Mouse (Mus musculus) left cerebral cortex, postnatal 4 days (tissue): Measurements from ENCODE around the gene Kndc1. TPM values are rescaled to one million over a fixed set of nuclear protein-coding genes. Genes with fewer than 3 reads are reported as not detected.

Source experiments
- DNase-seq: peaks from one replicate; pipeline ENCODE4 v3.0.0-alpha.2; 2022
- intact Hi-C: fragments of 180-260 bp; cut with DNase I; formaldehyde crosslinking; loops from one replicate; pipeline ENCODE4 v1.15.1; 2025
- total RNA-seq, 2 experiments: library from RNA; stranded (reverse); gene quantifications; 2 replicates each; pipeline ENCODE4 v1.2.3; 2021

The Kndc1 gene
- total RNA-seq, 2 experiments from 2014 or later: 36.2 to 45.3 TPM

GRCm38 (mm10) chr7:139949893-139950282, 55.4 kb downstream of the Kndc1 start:
- peak; percentile 28 for DNase-seq
- intact Hi-C loops: no loop called here

- DNase-seq: no peak
- intact Hi-C loops: no loop called here
Observed at GRCm38 (mm10) chr7:139950283-139950971, 55.9 kb downstream of the Kndc1 start.

- DNase-seq: no peak
- intact Hi-C loops: no loop called here
Observed at GRCm38 (mm10) chr7:139951079-139951478, 56.6 kb downstream of the Kndc1 start.

GRCm38 (mm10) chr7:139951991-139952633, 57.6 kb downstream of the Kndc1 start:
- DNase-seq: no peak
- intact Hi-C loops: no loop called here

GRCm38 (mm10) chr7:139955505-139955904, 61.0 kb downstream of the Kndc1 start:
- intact Hi-C loops: no loop called here
- DNase-seq: no peak

- no peak for DNase-seq
- intact Hi-C loops: no loop called here
Observed at GRCm38 (mm10) chr7:139956658-139957057, 62.2 kb downstream of the Kndc1 start.

- intact Hi-C loops: no loop called here
- no peak for DNase-seq
Observed at GRCm38 (mm10) chr7:139957437-139957836, 62.9 kb downstream of the Kndc1 start.

- DNase-seq: peak; percentile 40
- intact Hi-C loops: no loop called here
Observed at GRCm38 (mm10) chr7:139957958-139958357, 63.5 kb downstream of the Kndc1 start.

- intact Hi-C loops: no loop called here
- DNase-seq: no peak
Observed at GRCm38 (mm10) chr7:139961141-139961540, 66.6 kb downstream of the Kndc1 start.

- no peak for DNase-seq
- intact Hi-C loops: no loop called here
Observed at GRCm38 (mm10) chr7:139963814-139964213, 69.3 kb downstream of the Kndc1 start.

GRCm38 (mm10) chr7:139967175-139967574, 72.7 kb downstream of the Kndc1 start:
- no peak for DNase-seq
- intact Hi-C loops: no loop called here

- intact Hi-C loops: no loop called here
- no peak for DNase-seq
Observed at GRCm38 (mm10) chr7:139968428-139968827, 73.9 kb downstream of the Kndc1 start.

- peak; percentile 89 for DNase-seq
- intact Hi-C loops: no loop called here
Observed at GRCm38 (mm10) chr7:139969348-139970130, 75.0 kb downstream of the Kndc1 start.

GRCm38 (mm10) chr7:139970216-139970919, 75.9 kb downstream of the Kndc1 start:
- no peak for DNase-seq
- intact Hi-C loops: no loop called here

GRCm38 (mm10) chr7:139970979-139971378, 76.5 kb downstream of the Kndc1 start:
- intact Hi-C loops: no loop called here
- no peak for DNase-seq

GRCm38 (mm10) chr7:139971436-139971835, 76.9 kb downstream of the Kndc1 start:
- intact Hi-C loops: no loop called here
- no peak for DNase-seq

GRCm38 (mm10) chr7:139972923-139973331, 78.4 kb downstream of the Kndc1 start:
- no peak for DNase-seq
- intact Hi-C loops: no loop called here

GRCm38 (mm10) chr7:139974307-139974706, 79.8 kb downstream of the Kndc1 start:
- intact Hi-C loops: no loop called here
- DNase-seq: no peak

GRCm38 (mm10) chr7:139975471-139975870, 81.0 kb downstream of the Kndc1 start:
- no peak for DNase-seq
- intact Hi-C loops: no loop called here

GRCm38 (mm10) chr7:139978278-139978892, 83.9 kb downstream of the Kndc1 start, which contains the start of gene 6430531B16Rik:
6430531B16Rik (minus strand) TSS chr7:139978755.
- DNase-seq: peak; percentile 86
- intact Hi-C loops: no loop called here
